ENCODE assay signal across 1 mouse cellular context in genomic region chr17:23850028-23850427, GRCm38 (mm10).
TF ChIP-seq lines count a peak whose summit lies in the region.

No protein-coding gene starts in this region.

TF ChIP-seq in MEL, 35 proteins besides CTCF, POLR2A, EP300 and RAD21:
- TF ChIP-seq JUND (IDR thresholded peaks at IDR 0.05; ENCODE audit: low read depth, low read length) (no peak), SMC3 (IDR thresholded peaks at IDR 0.05; ENCODE audit: low read depth, low read length) (peak; percentile 18; the same call in 1 of the 2 replicates)
